8 mouse cellular contexts compared by ENCODE assay signal in genomic region chr3:107939403-107939802, GRCm38 (mm10). TPM values are rescaled to one million over a fixed set of nuclear protein-coding genes. Genes with fewer than 3 reads are reported as not detected.
DNase-seq lines count a peak whose midpoint lies in the region; ATAC-seq and TF ChIP-seq lines count a peak whose summit lies in the region.
"Had no signal": no experiment of that assay in that cellular context is flagged by ENCODE, and none has a peak within 500 bp of the region (broad histone marks: within the 10 kb centered on the region; RNA-seq: fewer than 3 reads in every experiment).

No protein-coding gene starts in this region.

- TF ChIP-seq CTCF in ES-Bruce4 (IDR thresholded peaks at IDR 0.05; ENCODE audit: low read depth, low read length), result peak; percentile 96
- peak; percentile 87 for TF ChIP-seq CTCF in small intestine, adult 2 months (IDR thresholded peaks at IDR 0.05; ENCODE audit: extremely low read depth, insufficient read length, insufficient replicate concordance, low read depth, low read length)

- TF ChIP-seq POLR2A in ES-Bruce4 (IDR thresholded peaks at IDR 0.05; ENCODE audit: insufficient read depth, low read length), result no peak
- TF ChIP-seq POLR2A in small intestine, adult 2 months (IDR thresholded peaks at IDR 0.05; ENCODE audit: low read depth, low read length), result no peak

- H3K36me3 ChIP-seq in ES-Bruce4 (ENCODE audit: control insufficient read depth, insufficient read depth, low read length, poor library complexity, severe bottlenecking), result no peaks in the 10 kb centered on the region
- H3K36me3 ChIP-seq in small intestine, adult 2 months (ENCODE audit: control insufficient read depth, insufficient read depth, low read length), result no peaks in the 10 kb centered on the region

- ATAC-seq in common myeloid progenitor, adult 5-6 weeks (replicated peaks; ENCODE audit: low read depth, poor library complexity, severe bottlenecking), result peak; percentile 83

- H3K9me3 ChIP-seq in ES-Bruce4 (replicated peaks; ENCODE audit: control insufficient read depth, insufficient read depth, low read length, poor library complexity, severe bottlenecking), result no peaks in the 10 kb centered on the region

- no peak overlapping the region for H3K27ac ChIP-seq in ES-Bruce4 (ENCODE audit: insufficient read depth, low read length)
- no peak overlapping the region for H3K27ac ChIP-seq in small intestine, adult 2 months (ENCODE audit: insufficient read depth, low read depth, low read length)

- no peak overlapping the region for H3K4me3 ChIP-seq in ES-Bruce4 (ENCODE audit: low read depth, low read length)
- H3K4me3 ChIP-seq in small intestine, adult 2 months (ENCODE audit: low read depth, low read length), result no peak overlapping the region

- H3K4me1 ChIP-seq in ES-Bruce4 (ENCODE audit: control insufficient read depth, insufficient read depth, low read length), result no peaks in the 10 kb centered on the region
- H3K4me1 ChIP-seq in small intestine, adult 2 months (ENCODE audit: control insufficient read depth, insufficient read depth, insufficient read length, low read length), result peaks cover 5% of the 10 kb centered on the region; the same call in 1 of the 2 replicates

- DNase-seq in adipocyte (ENCODE audit: low spot score), result peak; percentile 86
- peak; percentile 85 to 89 for DNase-seq in heart, adult 9 months (ENCODE audit: low spot score in 2 of 2)
- DNase-seq in kidney, postnatal 25 days, result peak; percentile 76 to 80
- peak; percentile 84 for DNase-seq in lung, postnatal 25 days (ENCODE audit: low spot score)

- H3K9ac ChIP-seq in ES-Bruce4 (ENCODE audit: low read depth, poor library complexity, severe bottlenecking), result no peak overlapping the region

- TF ChIP-seq EP300 in ES-Bruce4 (IDR thresholded peaks at IDR 0.05; ENCODE audit: insufficient read depth, low read depth, low read length), result 0 out of 2 replicates have a peak, but pooled peaks have one; percentile 35

- no peaks in the 10 kb centered on the region for H3K27me3 ChIP-seq in ES-Bruce4 (ENCODE audit: control insufficient read depth, insufficient read depth, low read length, poor library complexity, severe bottlenecking)
- no peaks in the 10 kb centered on the region for H3K27me3 ChIP-seq in small intestine, adult 2 months (ENCODE audit: control insufficient read depth, insufficient read depth, low read length)

- WGBS in small intestine, adult 2 months, result 21% methylated on average over 3 of the region's 3 CpGs

RNA-seq across cellular contexts. Expression of gene Gstm6, which starts 4.1 kb away (rescaled TPM):
- 27.1 and 27.8 TPM in 2 replicates for polyA plus RNA-seq in ES-Bruce4 (2011; ENCODE audit: insufficient read depth, insufficient read length, low read depth, missing spikeins)
- not detected in 2 replicates for total RNA-seq in common myeloid progenitor, adult 5-6 weeks (2017)
- polyA plus RNA-seq in small intestine, adult 2 months (2012; rRNA removed), result 9.5 and 20.7 TPM in 2 replicates

RNA-seq across cellular contexts. Expression of gene Gstm7, which starts 7.8 kb away (rescaled TPM):
- polyA plus RNA-seq in ES-Bruce4 (2011; ENCODE audit: insufficient read depth, insufficient read length, low read depth, missing spikeins), result 4.4 and 4.6 TPM in 2 replicates
- 0.39 and 1.6 TPM in 2 replicates for total RNA-seq in common myeloid progenitor, adult 5-6 weeks (2017)
- polyA plus RNA-seq in small intestine, adult 2 months (2012; rRNA removed), result 9.4 and 29.1 TPM in 2 replicates

RNA-seq across cellular contexts. Expression of gene Gstm3, which starts 29.7 kb away (rescaled TPM):
- polyA plus RNA-seq in ES-Bruce4 (2011; ENCODE audit: insufficient read depth, insufficient read length, low read depth, missing spikeins), result 24.6 and 31.6 TPM in 2 replicates
- not detected in 2 replicates for total RNA-seq in common myeloid progenitor, adult 5-6 weeks (2017)
- polyA plus RNA-seq in small intestine, adult 2 months (2012; rRNA removed), result 159 and 411 TPM in 2 replicates
- total RNA-seq: left cerebral cortex, postnatal 10 days had no signal

RNA-seq across cellular contexts. Expression of gene Gstm5, which starts 43.8 kb away (rescaled TPM):
- 21.3 and 22.2 TPM in 2 replicates for polyA plus RNA-seq in ES-Bruce4 (2011; ENCODE audit: insufficient read depth, insufficient read length, low read depth, missing spikeins)
- 73.7 and 87.7 TPM in 2 replicates for total RNA-seq in common myeloid progenitor, adult 5-6 weeks (2017)
- 6.6 and 11.3 TPM in 2 replicates for polyA plus RNA-seq in small intestine, adult 2 months (2012; rRNA removed)

RNA-seq across cellular contexts. Expression of gene Gstm2, which starts 46.9 kb away (rescaled TPM):
- 74.8 and 77.0 TPM in 2 replicates for polyA plus RNA-seq in ES-Bruce4 (2011; ENCODE audit: insufficient read depth, insufficient read length, low read depth, missing spikeins)
- total RNA-seq in common myeloid progenitor, adult 5-6 weeks (2017), result 2.1 and 5.6 TPM in 2 replicates
- 26.7 and 56.7 TPM in 2 replicates for polyA plus RNA-seq in small intestine, adult 2 months (2012; rRNA removed)
